Mouse (Mus musculus): ENCODE measurements around the gene Fbxw9. TPM values are rescaled to one million over a fixed set of nuclear protein-coding genes. Genes with fewer than 3 reads are reported as not detected.

The Fbxw9 gene
- polyA plus RNA-seq, 1 experiment from 2014 or later: 28.2 TPM

DNA sequence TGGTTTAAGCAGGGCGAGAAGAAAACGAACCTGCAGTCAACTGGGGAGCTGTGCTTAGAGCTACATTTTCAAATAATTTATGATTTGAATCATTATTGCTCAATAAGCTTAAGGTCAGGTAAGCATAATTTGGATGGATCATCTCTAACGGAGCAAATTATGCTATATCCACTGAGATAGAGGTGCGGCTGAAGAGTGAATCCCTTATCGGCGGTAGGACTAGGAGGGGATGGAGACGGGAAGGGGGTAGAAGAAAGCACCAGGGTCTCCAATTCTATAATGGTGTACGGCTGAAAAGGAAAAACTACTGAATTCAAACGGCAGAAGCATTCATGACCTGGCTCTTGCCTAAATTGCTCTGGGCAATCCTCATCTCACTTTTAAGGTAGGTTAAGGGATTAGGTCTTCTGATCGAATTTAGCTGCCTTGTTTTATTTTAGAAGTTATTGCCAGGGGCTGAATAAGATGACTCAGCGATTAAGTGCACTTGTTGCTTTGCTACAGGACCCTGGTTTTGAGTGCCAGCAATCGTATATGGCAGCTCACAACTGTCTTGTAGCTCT lies 24.6 kb upstream of the Fbxw9 start:
- no peaks in the 10 kb centered on the region for H3K27me3 ChIP-seq (ENCODE audit: control insufficient read depth, insufficient read depth, low read depth, low read length)
- H3K4me3 ChIP-seq (ENCODE audit: low read length): peak overlapping the region; percentile 83
- no peaks in the 10 kb centered on the region for H3K9me3 ChIP-seq (ENCODE audit: control insufficient read depth, low read length)
- peak overlapping the region; percentile 94 for H3K9ac ChIP-seq (ENCODE audit: low read length)
- peak overlapping the region; percentile 91 for H3K4me2 ChIP-seq (ENCODE audit: low read depth, low read length)
- H3K36me3 ChIP-seq (ENCODE audit: control insufficient read depth, insufficient read depth, low read length): peaks cover 27% of the 10 kb centered on the region
- H3K27ac ChIP-seq (ENCODE audit: low read length): peak overlapping the region; percentile 100
- 4% methylated on average over 12 of the region's 12 CpGs for WGBS
- no peak for ATAC-seq (ENCODE audit: low read depth)
- H3K4me1 ChIP-seq (replicated peaks; ENCODE audit: control insufficient read depth, insufficient read depth, low read length): peaks cover 15% of the 10 kb centered on the region

DNA sequence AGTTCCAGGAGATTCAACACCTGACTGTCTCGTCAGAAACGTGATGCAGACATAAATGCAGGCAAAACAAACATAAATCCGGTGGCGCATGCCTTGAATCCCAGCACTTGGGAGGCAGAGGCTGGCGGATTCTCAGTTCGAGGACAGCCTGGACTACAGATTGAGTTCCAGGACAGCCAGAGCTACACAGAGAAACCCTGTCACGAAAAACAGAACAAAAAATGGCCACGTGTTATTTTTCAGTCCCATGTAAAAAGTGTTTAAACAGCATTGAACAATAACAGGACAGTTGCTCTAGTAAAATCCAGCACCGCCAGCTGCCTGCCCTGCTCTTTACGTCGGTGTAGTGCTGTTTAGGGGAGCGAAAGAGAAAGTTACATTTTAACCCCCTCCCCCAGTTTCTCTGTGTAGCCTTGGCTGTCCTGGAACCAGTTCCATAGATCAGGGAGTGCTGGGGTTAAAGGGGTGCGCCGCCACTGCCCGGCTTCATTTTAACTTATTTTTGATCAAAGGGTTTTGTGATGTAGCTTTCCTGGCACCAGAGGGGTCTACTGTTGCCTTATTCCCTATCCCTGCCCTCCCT lies 24.0 kb upstream of the Fbxw9 start:
- peaks cover 28% of the 10 kb centered on the region for H3K36me3 ChIP-seq (ENCODE audit: control insufficient read depth, insufficient read depth, low read length)
- H3K27me3 ChIP-seq (ENCODE audit: control insufficient read depth, insufficient read depth, low read depth, low read length): no peaks in the 10 kb centered on the region
- peak overlapping the region; percentile 91 for H3K4me2 ChIP-seq (ENCODE audit: low read depth, low read length)
- peak overlapping the region; percentile 83 for H3K4me3 ChIP-seq (ENCODE audit: low read length)
- under 1% methylated on average over 15 of the region's 15 CpGs for WGBS
- H3K9ac ChIP-seq (ENCODE audit: low read length): peak overlapping the region; percentile 94
- H3K27ac ChIP-seq (ENCODE audit: low read length): peak overlapping the region; percentile 100
- peak; percentile 12 for ATAC-seq (ENCODE audit: low read depth)
- H3K9me3 ChIP-seq (ENCODE audit: control insufficient read depth, low read length): no peaks in the 10 kb centered on the region
- peaks cover 15% of the 10 kb centered on the region for H3K4me1 ChIP-seq (replicated peaks; ENCODE audit: control insufficient read depth, insufficient read depth, low read length)

DNA sequence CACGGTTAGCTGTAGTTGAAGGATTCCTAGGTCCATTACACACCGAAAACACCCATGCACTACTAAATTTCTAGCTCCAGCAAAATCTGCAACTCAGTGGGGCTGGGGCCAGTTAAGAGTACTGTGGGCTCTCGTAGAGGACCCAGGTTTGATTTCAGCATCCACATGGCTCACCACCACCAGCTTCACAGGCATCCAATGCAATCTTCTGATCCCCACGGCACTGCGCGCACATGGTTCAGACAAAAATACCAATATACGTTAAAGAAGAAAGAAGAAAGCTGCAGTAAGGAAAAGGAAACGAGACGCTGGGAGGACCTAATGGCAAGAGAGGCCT lies 23.5 kb upstream of the Fbxw9 start:
- peaks cover 15% of the 10 kb centered on the region for H3K4me1 ChIP-seq (replicated peaks; ENCODE audit: control insufficient read depth, insufficient read depth, low read length)
- ATAC-seq (ENCODE audit: low read depth): peak; percentile 26
- H3K36me3 ChIP-seq (ENCODE audit: control insufficient read depth, insufficient read depth, low read length): peaks cover 29% of the 10 kb centered on the region
- 0% methylated on average over 9 of the region's 9 CpGs for WGBS
- peak overlapping the region; percentile 100 for H3K27ac ChIP-seq (ENCODE audit: low read length)
- peak overlapping the region; percentile 91 for H3K4me2 ChIP-seq (ENCODE audit: low read depth, low read length)
- no peaks in the 10 kb centered on the region for H3K9me3 ChIP-seq (ENCODE audit: control insufficient read depth, low read length)
- H3K27me3 ChIP-seq (ENCODE audit: control insufficient read depth, insufficient read depth, low read depth, low read length): no peaks in the 10 kb centered on the region
- H3K4me3 ChIP-seq (ENCODE audit: low read length): peak overlapping the region; percentile 83
- H3K9ac ChIP-seq (ENCODE audit: low read length): peak overlapping the region; percentile 94

DNA sequence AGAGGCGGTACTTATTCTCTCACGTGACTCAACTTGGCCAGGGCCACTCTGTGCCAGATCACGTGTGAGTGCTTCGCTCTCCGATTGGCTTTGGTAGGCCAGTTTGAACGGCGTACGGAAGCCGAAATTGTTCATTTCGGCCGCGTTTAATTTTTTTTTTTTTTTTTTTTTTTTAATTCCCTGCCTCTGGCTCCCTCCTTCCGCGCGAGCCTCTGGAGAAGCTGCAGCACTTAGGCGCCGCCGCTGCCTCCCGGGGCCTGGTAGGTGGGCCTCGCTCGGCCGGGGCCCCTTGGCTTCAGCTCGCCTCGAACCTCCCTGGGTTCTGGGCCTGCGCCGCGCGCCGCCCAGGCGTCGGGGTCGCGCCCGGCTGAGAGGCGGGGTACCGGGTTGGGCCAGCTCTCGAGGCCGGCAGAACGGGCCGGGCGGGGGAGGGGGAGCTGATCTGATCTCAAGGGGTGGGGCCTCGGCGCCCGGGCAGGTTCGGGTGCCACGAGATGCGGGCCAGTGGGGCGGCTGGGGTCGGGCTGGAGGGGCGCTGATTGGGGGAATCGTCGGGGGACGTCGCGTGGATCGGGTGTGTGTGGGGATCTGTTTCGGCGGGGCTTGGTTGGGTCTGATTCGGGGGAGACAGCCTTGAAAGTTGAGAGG lies 23.0 kb upstream of the Fbxw9 start, which contains the start of gene Tnpo2:
Gene Tnpo2 (plus strand): TSS at position 198 of the 648 bp plus-strand sequence.
- Histone ChIP-seq H3K27ac (ENCODE audit: low read length) (peak within 1 kb of the TSS; percentile 100), H3K4me1 (replicated peaks; ENCODE audit: control insufficient read depth, insufficient read depth, low read length) (peaks cover 15% of the 10 kb centered on the region), H3K9ac (ENCODE audit: low read length) (peak within 1 kb of the TSS; percentile 94), H3K4me2 (ENCODE audit: low read depth, low read length) (peak within 1 kb of the TSS; percentile 91), H3K9me3 (ENCODE audit: control insufficient read depth, low read length) (no peaks in the 10 kb centered on the region), H3K36me3 (ENCODE audit: control insufficient read depth, insufficient read depth, low read length) (peaks cover 26% of the 10 kb centered on the region), H3K4me3 (ENCODE audit: low read length) (peak within 1 kb of the TSS; percentile 83), H3K27me3 (ENCODE audit: control insufficient read depth, insufficient read depth, low read depth, low read length) (no peaks in the 10 kb centered on the region)
- WGBS: under 1% methylated on average over 56 of the region's 59 CpGs
- peak; percentile 94 for ATAC-seq (ENCODE audit: low read depth)

DNA sequence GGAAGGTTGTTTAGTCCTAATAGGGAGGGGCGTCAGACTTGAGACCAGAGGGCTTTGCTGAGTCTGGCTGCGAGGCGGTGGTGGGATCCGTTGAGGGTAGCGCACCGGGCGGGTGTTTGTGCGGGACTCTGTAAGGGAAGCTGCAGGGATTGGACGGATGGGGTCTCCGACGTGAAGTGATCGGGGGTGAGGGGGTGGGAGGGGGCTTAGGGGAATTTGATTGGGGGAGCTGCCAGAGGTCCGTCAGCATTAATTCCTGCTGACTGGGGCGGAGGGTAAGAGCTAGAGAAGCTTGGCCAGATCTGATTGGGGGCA lies 22.5 kb upstream of the Fbxw9 start:
- H3K9me3 ChIP-seq (ENCODE audit: control insufficient read depth, low read length): no peaks in the 10 kb centered on the region
- peak; percentile 53 for ATAC-seq (ENCODE audit: low read depth)
- peaks cover 22% of the 10 kb centered on the region for H3K36me3 ChIP-seq (ENCODE audit: control insufficient read depth, insufficient read depth, low read length)
- peak overlapping the region; percentile 94 for H3K9ac ChIP-seq (ENCODE audit: low read length)
- peak overlapping the region; percentile 83 for H3K4me3 ChIP-seq (ENCODE audit: low read length)
- peak overlapping the region; percentile 100 for H3K27ac ChIP-seq (ENCODE audit: low read length)
- H3K27me3 ChIP-seq (ENCODE audit: control insufficient read depth, insufficient read depth, low read depth, low read length): no peaks in the 10 kb centered on the region
- 0% methylated on average over 14 of the region's 14 CpGs for whole genome bisulfite sequencing
- peaks cover 15% of the 10 kb centered on the region for H3K4me1 ChIP-seq (replicated peaks; ENCODE audit: control insufficient read depth, insufficient read depth, low read length)
- peak overlapping the region; percentile 81 for H3K4me2 ChIP-seq (ENCODE audit: low read depth, low read length)

DNA sequence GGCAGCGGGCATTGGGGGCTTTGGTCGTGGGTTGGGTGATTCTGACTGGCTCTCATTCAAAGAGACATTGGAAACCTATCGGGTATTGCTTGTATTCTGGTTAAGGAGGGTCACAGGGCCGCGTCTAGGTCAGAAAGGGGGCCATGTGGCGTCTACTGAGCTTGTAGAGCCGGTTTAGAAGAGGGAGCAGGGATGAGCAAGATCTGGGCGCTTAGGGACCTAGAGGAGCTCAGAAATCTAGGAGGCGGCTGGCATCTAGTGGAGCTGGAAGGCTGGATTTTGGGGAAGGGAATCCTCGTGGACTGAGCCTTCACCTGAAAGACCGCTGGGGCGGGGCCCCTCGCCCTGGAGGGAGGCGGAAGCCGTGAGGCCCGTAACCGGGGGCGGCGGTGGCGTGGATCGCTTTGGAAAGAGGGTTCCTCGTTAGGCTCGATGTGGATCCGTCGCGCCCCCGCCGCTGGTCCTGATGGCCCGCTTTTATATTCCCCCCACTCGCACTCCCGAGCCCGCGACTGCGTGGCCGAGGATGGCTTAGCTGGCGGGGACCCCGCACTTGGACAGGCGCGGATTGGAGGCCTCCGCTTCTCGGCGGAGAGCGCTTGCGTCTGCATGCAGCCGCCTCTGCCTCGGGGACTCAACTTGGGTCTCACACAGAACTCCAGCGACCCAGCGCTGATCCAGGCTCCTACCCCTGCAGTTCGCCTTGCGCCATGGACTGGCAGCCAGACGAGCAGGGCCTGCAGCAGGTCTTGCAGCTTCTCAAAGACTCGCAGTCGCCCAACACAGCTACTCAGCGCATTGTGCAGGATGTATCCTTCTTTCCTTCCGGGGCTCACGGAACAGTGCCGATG lies 21.9 kb upstream of the Fbxw9 start:
- WGBS: under 1% methylated on average over 52 of the region's 57 CpGs
- Histone ChIP-seq H3K36me3 (ENCODE audit: control insufficient read depth, insufficient read depth, low read length) (peaks cover 17% of the 10 kb centered on the region), H3K9ac (ENCODE audit: low read length) (peak overlapping the region; percentile 94), H3K27ac (ENCODE audit: low read length) (peak overlapping the region; percentile 100), H3K4me2 (ENCODE audit: low read depth, low read length) (peak overlapping the region; percentile 81), H3K27me3 (ENCODE audit: control insufficient read depth, insufficient read depth, low read depth, low read length) (no peaks in the 10 kb centered on the region), H3K4me1 (replicated peaks; ENCODE audit: control insufficient read depth, insufficient read depth, low read length) (peaks cover 15% of the 10 kb centered on the region), H3K9me3 (ENCODE audit: control insufficient read depth, low read length) (no peaks in the 10 kb centered on the region), H3K4me3 (ENCODE audit: low read length) (peak overlapping the region; percentile 83)
- ATAC-seq (ENCODE audit: low read depth): peak; percentile 3; the same call in 1 of the 2 replicates

DNA sequence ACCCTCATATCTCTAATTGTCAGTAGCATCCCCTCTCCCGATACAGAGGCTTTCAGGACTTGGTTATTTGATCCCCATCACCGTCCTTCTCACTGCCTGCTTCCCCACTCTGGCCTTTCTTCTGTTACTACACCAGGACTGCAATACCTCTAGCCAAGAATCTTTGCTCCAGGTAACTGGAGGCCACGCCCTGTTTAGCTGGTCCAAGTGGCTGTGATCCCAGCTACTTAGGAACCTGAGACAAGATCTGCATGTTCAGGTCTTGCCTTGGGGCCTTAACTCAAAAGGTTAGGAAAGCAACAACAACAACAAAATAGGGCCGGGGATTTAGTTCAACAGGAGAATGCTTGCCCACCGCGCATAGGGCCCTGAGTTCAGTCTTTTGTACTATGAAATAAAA lies 16.2 kb upstream of the Fbxw9 start:
- Histone ChIP-seq H3K4me1 (replicated peaks; ENCODE audit: control insufficient read depth, insufficient read depth, low read length) (peaks cover 3% of the 10 kb centered on the region), H3K27ac (ENCODE audit: low read length) (no peak overlapping the region), H3K4me2 (ENCODE audit: low read depth, low read length) (no peak overlapping the region), H3K4me3 (ENCODE audit: low read length) (no peak overlapping the region), H3K9ac (ENCODE audit: low read length) (no peak overlapping the region), H3K36me3 (ENCODE audit: control insufficient read depth, insufficient read depth, low read length) (peaks cover 64% of the 10 kb centered on the region), H3K9me3 (ENCODE audit: control insufficient read depth, low read length) (no peaks in the 10 kb centered on the region), H3K27me3 (ENCODE audit: control insufficient read depth, insufficient read depth, low read depth, low read length) (no peaks in the 10 kb centered on the region)
- no peak for ATAC-seq (ENCODE audit: low read depth)
- WGBS: 91% methylated on average over 6 of the region's 6 CpGs

DNA sequence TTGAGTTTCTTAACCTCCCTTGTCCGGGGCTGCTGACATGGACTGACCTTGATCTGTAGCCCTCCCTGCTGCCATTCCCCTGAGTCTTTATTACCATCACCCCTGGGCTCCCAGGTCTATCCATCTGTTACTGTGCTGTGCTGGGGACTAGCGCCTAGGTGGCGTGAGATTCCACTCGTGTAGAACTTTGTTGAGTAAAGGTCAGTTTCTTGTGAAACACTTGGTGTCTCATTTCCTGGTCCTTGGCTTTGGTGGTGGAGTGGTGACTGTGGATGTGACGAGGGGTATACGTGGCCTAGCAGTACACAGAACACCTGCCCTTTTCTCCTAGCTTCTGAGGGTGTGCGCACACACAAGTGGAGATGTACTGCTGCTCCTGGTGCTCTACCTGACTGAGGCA lies 2.5 kb upstream of the Fbxw9 start:
- Histone ChIP-seq H3K27ac (ENCODE audit: low read length) (no peak overlapping the region), H3K9me3 (ENCODE audit: control insufficient read depth, low read length) (no peaks in the 10 kb centered on the region), H3K4me2 (ENCODE audit: low read depth, low read length) (no peak overlapping the region), H3K9ac (ENCODE audit: low read length) (no peak overlapping the region), H3K4me1 (replicated peaks; ENCODE audit: control insufficient read depth, insufficient read depth, low read length) (no peaks in the 10 kb centered on the region; the same call in 1 of the 2 replicates), H3K36me3 (ENCODE audit: control insufficient read depth, insufficient read depth, low read length) (peaks cover 37% of the 10 kb centered on the region), H3K27me3 (ENCODE audit: control insufficient read depth, insufficient read depth, low read depth, low read length) (no peaks in the 10 kb centered on the region), H3K4me3 (ENCODE audit: low read length) (no peak overlapping the region)
- ATAC-seq (ENCODE audit: low read depth): no peak
- 76% methylated on average over 7 of the region's 7 CpGs for WGBS

DNA sequence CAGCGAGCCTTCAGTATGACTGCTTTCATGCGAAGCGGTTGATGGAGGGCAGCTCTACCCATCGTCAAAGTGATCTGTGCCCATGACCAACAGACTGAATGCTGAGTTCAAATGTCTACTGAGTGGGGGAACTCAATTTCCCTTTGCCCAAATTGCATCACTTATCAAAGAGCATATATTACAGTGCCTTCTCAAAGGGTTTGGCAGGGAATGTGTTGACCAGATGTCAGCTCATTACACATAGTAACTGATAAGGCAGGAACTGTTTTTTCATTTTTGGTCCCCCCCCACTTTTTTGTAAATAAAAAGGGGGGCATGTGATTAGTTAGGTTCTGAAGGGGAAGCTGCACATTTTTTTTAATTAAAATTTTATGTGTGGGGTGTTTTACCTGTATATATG lies 2.7 kb downstream of the Fbxw9 start:
- no peak for ATAC-seq (ENCODE audit: low read depth)
- WGBS: 94% methylated on average over 4 of the region's 4 CpGs

More for the DNA sequence above, 2.7 kb downstream of the Fbxw9 start:
- no peak overlapping the region for H3K4me2 ChIP-seq (ENCODE audit: low read depth, low read length)
- H3K36me3 ChIP-seq (ENCODE audit: control insufficient read depth, insufficient read depth, low read length): peaks cover 4% of the 10 kb centered on the region
- no peaks in the 10 kb centered on the region for H3K9me3 ChIP-seq (ENCODE audit: control insufficient read depth, low read length)
- H3K27ac ChIP-seq (ENCODE audit: low read length): no peak overlapping the region
- no peak overlapping the region for H3K4me3 ChIP-seq (ENCODE audit: low read length)
- H3K4me1 ChIP-seq (replicated peaks; ENCODE audit: control insufficient read depth, insufficient read depth, low read length): no peaks in the 10 kb centered on the region; the same call in 1 of the 2 replicates
- H3K9ac ChIP-seq (ENCODE audit: low read length): no peak overlapping the region
- H3K27me3 ChIP-seq (ENCODE audit: control insufficient read depth, insufficient read depth, low read depth, low read length): no peaks in the 10 kb centered on the region
